Mouse (Mus musculus) cerebellum, postnatal 36 days (tissue): ENCODE results near the gene Cth.
A peak's percentile ranks its signal among the peaks of the same experiment; 100 is the strongest.
"Not testable (repeated sequence)": the region's sequence is repeated elsewhere in the genome, so short reads cannot be mapped to it uniquely, and the experiment has no call there.

Source experiments
- DNase-seq, 2 experiments: peaks; one replicate each; pipeline ENCODE4 v3.0.0; 2021 to 2022; ENCODE audit warnings: mixed read lengths in 2 of 2

Gene Cth

GRCm38 (mm10) chr3:157924692-157925328 is at the start of gene Cth:
TSS of gene Cth (minus strand) at chr3:157925077.
- peak; percentile 80 to 86 for DNase-seq

GRCm38 (mm10) chr3:157973236-157973635 is 48.4 kb upstream of the Cth start:
- no peak for DNase-seq

- DNase-seq = no peak
These were observed 46.3 kb upstream of the Cth start for GRCm38 (mm10) chr3:157971151-157971550.

- DNase-seq = no peak
These were observed 32.4 kb upstream of the Cth start for GRCm38 (mm10) chr3:157957320-157957719.

- no peak for DNase-seq
These were observed 31.3 kb upstream of the Cth start for GRCm38 (mm10) chr3:157956201-157956600.

- no peak for DNase-seq
These were observed 30.6 kb upstream of the Cth start for GRCm38 (mm10) chr3:157955466-157955865.

GRCm38 (mm10) chr3:157952716-157953115 is 27.8 kb upstream of the Cth start:
- no peak for DNase-seq

- DNase-seq = peak in 1 of 2 experiments; percentile 10
These were observed 22.8 kb upstream of the Cth start for GRCm38 (mm10) chr3:157947383-157948280.

GRCm38 (mm10) chr3:157946843-157947358 is 22.0 kb upstream of the Cth start, which contains the start of gene Ankrd13c:
TSS of gene Ankrd13c (plus strand) at chr3:157947239.
- peak; percentile 90 to 94 for DNase-seq

- no peak for DNase-seq
These were observed 13.7 kb upstream of the Cth start for GRCm38 (mm10) chr3:157938585-157938984.

GRCm38 (mm10) chr3:157934301-157934823 is 9.5 kb upstream of the Cth start:
- DNase-seq = no peak

GRCm38 (mm10) chr3:157933223-157933622 is 8.3 kb upstream of the Cth start:
- not testable (repeated sequence) for DNase-seq

GRCm38 (mm10) chr3:157932074-157932473 is 7.2 kb upstream of the Cth start:
- no peak for DNase-seq

GRCm38 (mm10) chr3:157931592-157931991 is 6.7 kb upstream of the Cth start:
- DNase-seq = no peak

- no peak for DNase-seq
These were observed 4.5 kb upstream of the Cth start for GRCm38 (mm10) chr3:157929417-157929816.

- no peak for DNase-seq
These were observed 3.9 kb upstream of the Cth start for GRCm38 (mm10) chr3:157928731-157929130.

- no peak for DNase-seq
These were observed 1.9 kb upstream of the Cth start for GRCm38 (mm10) chr3:157926761-157927160.

GRCm38 (mm10) chr3:157925706-157926510 is 1.0 kb upstream of the Cth start:
- DNase-seq = no peak

GRCm38 (mm10) chr3:157923268-157923835 is 1.5 kb downstream of the Cth start:
- no peak for DNase-seq

GRCm38 (mm10) chr3:157921376-157921775 is 3.5 kb downstream of the Cth start:
- DNase-seq = no peak

GRCm38 (mm10) chr3:157916336-157916735 is 8.5 kb downstream of the Cth start:
- DNase-seq = no peak

- no peak for DNase-seq
These were observed 12.7 kb downstream of the Cth start for GRCm38 (mm10) chr3:157912155-157912554.
